Mouse (Mus musculus): ENCODE measurements around the gene Cpa4.

DNA sequence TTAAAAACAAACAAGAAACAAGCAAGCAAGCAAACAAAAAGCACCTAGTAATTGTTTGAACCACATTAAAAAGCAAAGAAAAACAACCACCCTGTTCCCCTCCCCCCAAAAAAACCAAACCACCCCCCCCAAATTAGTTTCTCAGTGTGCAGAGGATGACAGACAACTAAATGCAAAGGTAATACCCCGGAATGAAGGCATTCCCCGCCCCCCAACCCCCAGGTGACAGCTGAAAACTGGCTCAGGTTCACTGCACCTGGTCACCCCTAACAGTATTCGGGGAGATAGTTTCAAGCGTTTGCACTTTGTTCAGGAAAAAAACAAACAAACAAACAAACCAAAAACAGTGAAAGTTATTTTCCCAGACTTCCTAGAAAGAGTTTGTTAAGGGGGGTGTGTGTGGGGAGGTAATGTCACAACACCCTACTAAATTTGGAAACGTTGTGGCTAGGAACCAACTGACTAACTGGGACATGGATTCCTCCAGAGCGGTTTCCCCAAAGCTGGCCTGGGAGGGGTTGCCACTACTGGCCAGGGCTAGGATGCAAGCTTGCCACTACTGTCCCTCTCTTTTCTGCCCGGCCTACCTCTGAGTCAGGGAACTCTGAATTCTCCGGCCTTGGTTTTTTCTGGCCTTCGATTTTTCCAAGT, 20.4 kb upstream of the Cpa4 start:
- TF ChIP-seq CTCF (IDR thresholded peaks at IDR 0.05; ENCODE audit: low read depth) (no peak), EP300 (IDR thresholded peaks at IDR 0.05; ENCODE audit: low read depth) (no peak)
